In the genomic region with DNA sequence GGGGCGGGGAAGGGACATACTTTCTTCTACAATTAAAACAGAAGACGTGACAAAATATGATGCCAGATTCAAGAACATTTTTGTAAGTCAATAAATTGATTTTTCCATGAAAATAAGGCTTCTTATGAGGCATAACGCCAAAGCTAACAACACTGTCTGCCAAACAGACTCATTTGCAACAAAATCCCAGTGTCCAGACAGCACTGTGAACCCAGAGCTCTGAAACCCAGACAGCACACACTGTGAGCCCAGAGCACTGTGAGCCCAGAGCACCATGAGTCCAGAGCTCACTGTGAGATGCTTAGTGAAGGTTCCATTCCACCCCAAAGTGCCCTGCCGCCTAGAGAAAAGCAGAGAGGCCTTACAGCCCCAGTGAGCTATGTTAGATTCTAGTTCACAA, we compare ENCODE assay signal across 17 mouse cellular contexts.
DNase-seq lines count a peak whose midpoint lies in the region; TF ChIP-seq lines count a peak whose summit lies in the region.
"Had no signal": no experiment of that assay in that cellular context is flagged by ENCODE, and none has a peak within 500 bp of the region (broad histone marks: within the 10 kb centered on the region; RNA-seq: fewer than 3 reads in every experiment).

No protein-coding gene starts in this region.

- TF ChIP-seq POLR2A in kidney, adult 2 months (IDR thresholded peaks at IDR 0.05; ENCODE audit: low read depth, low read length) = no peak

- H3K36me3 ChIP-seq in kidney, adult 2 months (ENCODE audit: control insufficient read depth, insufficient read depth, low read length) = no peaks in the 10 kb centered on the region
- H3K36me3 ChIP-seq: embryonic facial prominence, embryonic 15.5 days; G1E; hindbrain, embryonic 13.5 days; liver, embryonic 13.5 days had no signal

- intact Hi-C loops in heart, postnatal 14 days (cut with DNase I) = no loop called here

- no peaks in the 10 kb centered on the region for H3K4me1 ChIP-seq in kidney, adult 2 months (ENCODE audit: control insufficient read depth, insufficient read depth, low read length)
- H3K4me1 ChIP-seq: embryonic facial prominence, embryonic 15.5 days; hindbrain, embryonic 13.5 days; liver, embryonic 13.5 days had no signal

- no peak for TF ChIP-seq CTCF in kidney, adult 2 months (conservative IDR thresholded peaks at IDR 0.05; ENCODE audit: insufficient read depth, insufficient read length, low read depth, low read length)

- no peak overlapping the region for H3K4me3 ChIP-seq in kidney, adult 2 months (ENCODE audit: insufficient read depth, low read depth, low read length)
- H3K4me3 ChIP-seq: embryonic facial prominence, embryonic 15.5 days; hindbrain, embryonic 13.5 days; liver, embryonic 13.5 days had no signal

- peak; percentile 1 to 4 for DNase-seq in heart, adult 18-20 months
- DNase-seq in heart, postnatal 14 days = no peak
- DNase-seq in adipocyte (ENCODE audit: low spot score) = peak; percentile 65
- peak; percentile 54 for DNase-seq in kidney, adult 2 months
- DNase-seq in kidney, postnatal 4 days = peak; percentile 22 to 48
- no peak for DNase-seq in urinary bladder, adult 2 months (ENCODE audit: low spot score)
- no peak for DNase-seq in layer of hippocampus, postnatal 25 days (ENCODE audit: extremely low spot score in 1 of 2, low spot score in 1 of 2)
- no peak for DNase-seq in right cerebral cortex, postnatal 36 days (ENCODE audit: low spot score in 2 of 2)
- DNase-seq: adrenal gland, postnatal 25 days; gastrocnemius, postnatal 14 days; liver, embryonic 13.5 days; lung, postnatal 4 days; midbrain, embryonic 14.5 days; spleen, adult 18-20 months had no signal

- no peaks in the 10 kb centered on the region for H3K27me3 ChIP-seq in kidney, adult 2 months (replicated peaks; ENCODE audit: control insufficient read depth, insufficient read depth, low read length)
- H3K27me3 ChIP-seq: embryonic facial prominence, embryonic 15.5 days; hindbrain, embryonic 13.5 days; liver, embryonic 13.5 days had no signal

- peak overlapping the region; percentile 88; the same call in 1 of the 2 replicates for H3K27ac ChIP-seq in kidney, adult 2 months (ENCODE audit: insufficient read depth, low read depth, low read length)
- H3K27ac ChIP-seq: embryonic facial prominence, embryonic 15.5 days; hindbrain, embryonic 13.5 days; liver, embryonic 13.5 days had no signal

- 74% methylated on average over 4 of the region's 4 CpGs for WGBS in kidney, adult 2 months

Comparison
In these comparisons a context has a peak if more than half of its experiments do, and no peak if none do; other contexts are left out.
1. DNase-seq: peak in heart, adult 18-20 months (2 of 2), adipocyte (single experiment), kidney, adult 2 months (single experiment) and kidney, postnatal 4 days (2 of 2); none in heart, postnatal 14 days (0 of 2), urinary bladder, adult 2 months (single experiment), layer of hippocampus, postnatal 25 days (0 of 2) and right cerebral cortex, postnatal 36 days (0 of 2).